Mouse (Mus musculus) forebrain, embryonic 11.5 days (tissue): ENCODE measurements at regions not wholly inside any gene's neighbourhood (a gene's known extent, or its start where the extent isn't known, plus 50 kb on each side); places are given as distances from the start of the nearest gene placed in this dataset.

ENCODE experiments used
- ATAC-seq: fragments of 200-750 bp; cut with Nextera tagmentation; replicated peaks from 2 replicates; pipeline ENCODE4 v1.8.0; 2017; ENCODE audit warnings: moderate TSS enrichment; ENCODE audit not compliant: low FRiP score
- DNase-seq: peaks from one replicate; pipeline ENCODE4 v3.0.0-alpha.2; 2017; ENCODE audit warnings: low spot score
- H3K27ac ChIP-seq: fragments of 300-500 bp; sonication (generic); 2 replicates; pipeline ENCODE4 v1.5.1; 2014; ENCODE audit warnings: low read depth, low read length
- H3K27me3 ChIP-seq: fragments of 300-500 bp; sonication (generic); 2 replicates; pipeline ENCODE4 v1.6.1; 2014; ENCODE audit warnings: mild to moderate bottlenecking, low read length, mixed read lengths; ENCODE audit not compliant: control insufficient read depth, insufficient read depth
- H3K36me3 ChIP-seq: fragments of 300-500 bp; sonication (generic); 2 replicates; pipeline ENCODE4 v1.6.1; 2014; ENCODE audit warnings: mild to moderate bottlenecking, low read length, moderate library complexity, mixed read lengths; ENCODE audit not compliant: control insufficient read depth, insufficient read depth
- H3K4me1 ChIP-seq: fragments of 300-500 bp; sonication (generic); replicated peaks from 2 replicates; pipeline ENCODE4 v1.6.1; 2014; ENCODE audit warnings: low read length, mixed read lengths; ENCODE audit not compliant: control insufficient read depth, insufficient read depth
- H3K4me2 ChIP-seq: fragments of 300-500 bp; sonication (generic); 2 replicates; pipeline ENCODE4 v1.6.1; 2014; ENCODE audit warnings: low read depth, mild to moderate bottlenecking, low read length, moderate library complexity, mixed read lengths; ENCODE audit not compliant: severe bottlenecking
- H3K4me3 ChIP-seq: fragments of 300-500 bp; sonication (generic); 2 replicates; pipeline ENCODE4 v1.5.1; 2014; ENCODE audit warnings: low read depth, low read length
- H3K9ac ChIP-seq: fragments of 300-500 bp; sonication (generic); 2 replicates; pipeline ENCODE4 v1.6.1; 2014; ENCODE audit warnings: low read length
- H3K9me3 ChIP-seq: fragments of 300-500 bp; sonication (generic); 2 replicates; pipeline ENCODE4 v1.6.1; 2016; ENCODE audit warnings: low read length, mixed read lengths; ENCODE audit not compliant: control insufficient read depth
- WGBS: fragments of 180-500 bp; shearing (Covaris S2); extraction: QIAGEN DNeasy Blood & Tissue Kit; methylation state at CpG from one replicate; pipeline ENCODE4 v1.1.7; 2014; 5-methylcytosine and 5-hydroxymethylcytosine counted together

GRCm38 (mm10) chr9:85483248-85483647, 156.1 kb upstream of the Tent5a start:
- peaks cover 2% of the 10 kb centered on the region; the same call in 1 of the 2 replicates for H3K4me1 ChIP-seq
- H3K36me3 ChIP-seq, result no peaks in the 10 kb centered on the region
- no peaks in the 10 kb centered on the region for H3K9me3 ChIP-seq
- peaks cover 11% of the 10 kb centered on the region; the same call in 1 of the 2 replicates for H3K27me3 ChIP-seq
- DNase-seq (no peak), ATAC-seq (no peak)
- no peak overlapping the region for H3K4me3 ChIP-seq
- no peak overlapping the region for H3K27ac ChIP-seq
- 94% methylated on average over 4 of the region's 4 CpGs for WGBS
- H3K4me2 ChIP-seq, result no peak overlapping the region
- no peak overlapping the region for H3K9ac ChIP-seq

- H3K36me3 ChIP-seq, result no peaks in the 10 kb centered on the region
- 68% methylated on average over 2 of the region's 2 CpGs for whole genome bisulfite sequencing
- H3K9ac ChIP-seq, result no peak overlapping the region
- no peak for DNase-seq
- H3K4me1 ChIP-seq, result no peaks in the 10 kb centered on the region
- H3K4me2 ChIP-seq, result no peak overlapping the region
- H3K4me3 ChIP-seq, result no peak overlapping the region
- H3K27me3 ChIP-seq, result peaks cover 7% of the 10 kb centered on the region; the same call in 1 of the 2 replicates
- no peak for ATAC-seq
- no peaks in the 10 kb centered on the region for H3K9me3 ChIP-seq
- no peak overlapping the region for H3K27ac ChIP-seq
These were observed 153.4 kb upstream of the Tent5a start for GRCm38 (mm10) chr9:85480566-85480965.

DNA sequence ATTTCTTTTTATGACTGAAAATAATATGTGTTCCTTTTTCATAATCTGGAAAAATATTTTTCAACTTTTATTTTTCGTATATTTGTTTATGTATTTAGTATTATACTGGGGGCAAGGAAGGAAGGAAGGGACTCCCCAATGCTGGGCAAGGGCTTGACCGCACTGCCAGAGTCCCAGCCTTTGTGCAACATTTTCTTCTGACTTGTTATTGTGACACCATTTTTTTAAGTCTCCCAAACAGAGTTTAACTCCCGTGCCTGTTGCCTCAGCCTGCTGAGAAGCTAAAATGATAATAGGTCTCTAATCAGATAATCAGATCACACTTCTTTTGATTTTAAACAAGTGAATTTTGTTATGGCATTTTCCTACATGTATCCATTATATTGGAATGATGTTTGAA, 148.1 kb upstream of the Tent5a start:
- no peaks in the 10 kb centered on the region for H3K36me3 ChIP-seq
- H3K9ac ChIP-seq, result no peak overlapping the region
- WGBS, result 70% methylated on average over 3 of the region's 3 CpGs
- no peaks in the 10 kb centered on the region for H3K4me1 ChIP-seq
- no peak overlapping the region for H3K4me2 ChIP-seq
- no peaks in the 10 kb centered on the region for H3K27me3 ChIP-seq
- no peak overlapping the region for H3K4me3 ChIP-seq
- H3K27ac ChIP-seq, result no peak overlapping the region
- ATAC-seq (no peak), DNase-seq (no peak)
- H3K9me3 ChIP-seq, result no peaks in the 10 kb centered on the region

DNA sequence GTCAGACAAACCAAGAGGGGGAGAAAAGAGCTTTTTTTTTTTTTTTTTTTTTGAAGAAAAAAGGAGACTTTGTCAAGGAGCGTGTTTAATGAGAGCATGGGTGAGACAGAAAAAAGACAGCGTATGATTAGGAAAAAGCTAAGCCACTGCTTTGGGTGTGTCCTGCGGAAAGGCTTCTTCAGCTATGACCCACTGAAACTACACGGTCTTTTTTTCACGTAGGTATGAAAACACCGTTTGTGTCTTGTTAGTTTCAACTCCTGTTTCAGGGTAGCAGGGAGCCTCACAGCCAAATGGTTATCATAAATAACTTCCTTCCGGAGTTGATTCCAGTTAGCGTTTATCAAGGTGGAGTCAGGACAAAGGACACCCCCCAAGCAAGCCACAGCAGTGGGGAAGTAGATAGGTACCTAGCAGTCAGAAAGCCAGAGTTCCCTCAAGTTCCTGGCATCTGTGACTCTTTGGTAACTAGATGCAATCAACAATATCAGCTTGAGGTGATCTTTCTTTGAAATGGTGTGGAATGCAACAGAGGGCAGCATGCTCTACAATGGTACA, 143.2 kb upstream of the Tent5a start:
- Histone ChIP-seq H3K4me3 (no peak overlapping the region), H3K9me3 (no peaks in the 10 kb centered on the region), H3K27ac (no peak overlapping the region), H3K36me3 (no peaks in the 10 kb centered on the region), H3K4me1 (no peaks in the 10 kb centered on the region), H3K4me2 (no peak overlapping the region), H3K27me3 (no peaks in the 10 kb centered on the region), H3K9ac (no peak overlapping the region)
- 90% methylated on average over 8 of the region's 8 CpGs for WGBS
- ATAC-seq (no peak), DNase-seq (no peak)

- no peaks in the 10 kb centered on the region for H3K9me3 ChIP-seq
- H3K4me3 ChIP-seq, result no peak overlapping the region
- no peak overlapping the region for H3K4me2 ChIP-seq
- no peaks in the 10 kb centered on the region for H3K36me3 ChIP-seq
- H3K9ac ChIP-seq, result no peak overlapping the region
- DNase-seq (no peak), ATAC-seq (no peak)
- no peaks in the 10 kb centered on the region for H3K4me1 ChIP-seq
- no peak overlapping the region for H3K27ac ChIP-seq
- 87% methylated on average over 3 of the region's 3 CpGs for WGBS
- H3K27me3 ChIP-seq, result no peaks in the 10 kb centered on the region
These were observed 142.1 kb upstream of the Tent5a start for GRCm38 (mm10) chr9:85469288-85469687.

GRCm38 (mm10) chr9:85466671-85467070, 139.5 kb upstream of the Tent5a start:
- Histone ChIP-seq H3K4me3 (no peak overlapping the region), H3K4me1 (no peaks in the 10 kb centered on the region), H3K9ac (no peak overlapping the region), H3K27me3 (no peaks in the 10 kb centered on the region), H3K27ac (no peak overlapping the region), H3K36me3 (no peaks in the 10 kb centered on the region), H3K9me3 (no peaks in the 10 kb centered on the region), H3K4me2 (no peak overlapping the region)
- WGBS, result 83% methylated on average over 5 of the region's 5 CpGs
- DNase-seq (no peak), ATAC-seq (no peak)

GRCm38 (mm10) chr9:85459062-85459805, 132.1 kb upstream of the Tent5a start:
- Histone ChIP-seq H3K9me3 (no peaks in the 10 kb centered on the region), H3K27ac (no peak overlapping the region), H3K36me3 (no peaks in the 10 kb centered on the region), H3K4me3 (no peak overlapping the region), H3K9ac (no peak overlapping the region), H3K4me1 (no peaks in the 10 kb centered on the region), H3K4me2 (no peak overlapping the region), H3K27me3 (no peaks in the 10 kb centered on the region)
- DNase-seq (no peak), ATAC-seq (no peak)
- 90% methylated on average over 3 of the region's 3 CpGs for WGBS

DNA sequence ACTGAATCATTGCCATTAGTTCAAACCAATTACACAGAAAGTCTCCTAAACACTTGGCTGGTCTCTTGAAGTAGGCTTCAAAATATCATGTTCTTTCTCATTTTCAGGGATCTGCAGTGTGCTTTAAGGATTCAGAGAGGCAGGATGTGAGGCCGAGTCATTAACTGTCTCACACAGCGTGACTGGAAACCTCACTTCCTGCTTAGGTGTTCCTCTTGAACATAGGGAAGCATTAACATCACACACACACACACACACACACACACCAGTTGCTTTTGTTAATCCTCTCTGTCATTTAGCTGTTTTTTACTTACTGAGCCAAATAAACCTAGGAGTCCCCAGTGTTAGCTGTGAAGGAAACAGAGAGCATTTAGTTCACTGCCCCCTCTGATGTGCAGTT, 131.2 kb upstream of the Tent5a start:
- DNase-seq, result no peak
- no peak overlapping the region for H3K27ac ChIP-seq
- no peaks in the 10 kb centered on the region for H3K27me3 ChIP-seq
- H3K36me3 ChIP-seq, result no peaks in the 10 kb centered on the region
- 86% methylated on average over 2 of the region's 2 CpGs for WGBS
- no peak for ATAC-seq
- no peak overlapping the region for H3K9ac ChIP-seq
- H3K4me1 ChIP-seq, result no peaks in the 10 kb centered on the region
- no peaks in the 10 kb centered on the region for H3K9me3 ChIP-seq
- no peak overlapping the region for H3K4me3 ChIP-seq
- no peak overlapping the region for H3K4me2 ChIP-seq

DNA sequence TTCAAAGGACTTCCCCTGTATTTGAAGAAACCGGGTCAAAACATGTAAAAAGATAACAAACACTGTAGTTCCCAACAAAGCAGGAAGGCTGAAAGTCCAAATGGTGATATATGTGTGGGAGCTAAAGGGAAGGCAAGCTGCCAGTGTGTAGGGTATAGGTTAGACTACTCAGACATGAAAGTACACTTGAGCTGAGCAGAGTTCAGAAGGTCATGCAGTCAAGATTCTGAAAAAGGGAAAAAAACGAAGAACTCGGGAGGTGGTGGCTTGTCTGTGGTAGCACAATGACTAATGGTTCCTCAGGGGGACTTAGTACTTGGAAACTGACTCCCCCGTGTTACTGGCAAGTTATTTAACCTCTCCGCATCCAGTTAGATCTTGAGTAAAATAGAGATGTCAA, 130.3 kb upstream of the Tent5a start:
- H3K9ac ChIP-seq, result no peak overlapping the region
- H3K4me3 ChIP-seq, result no peak overlapping the region
- no peak overlapping the region for H3K27ac ChIP-seq
- no peak overlapping the region for H3K4me2 ChIP-seq
- H3K36me3 ChIP-seq, result no peaks in the 10 kb centered on the region
- no peaks in the 10 kb centered on the region for H3K4me1 ChIP-seq
- H3K9me3 ChIP-seq, result no peaks in the 10 kb centered on the region
- H3K27me3 ChIP-seq, result no peaks in the 10 kb centered on the region
- no peak for DNase-seq
- WGBS, result 81% methylated on average over 5 of the region's 5 CpGs
- ATAC-seq, result no peak
